Mouse (Mus musculus): Measurements from ENCODE around the gene Pfas.
A peak's percentile ranks its signal among the peaks of the same experiment; 100 is the strongest.
"Not testable (repeated sequence)": the region's sequence is repeated elsewhere in the genome, so short reads cannot be mapped to it uniquely, and the experiment has no call there.

The Pfas gene

DNA sequence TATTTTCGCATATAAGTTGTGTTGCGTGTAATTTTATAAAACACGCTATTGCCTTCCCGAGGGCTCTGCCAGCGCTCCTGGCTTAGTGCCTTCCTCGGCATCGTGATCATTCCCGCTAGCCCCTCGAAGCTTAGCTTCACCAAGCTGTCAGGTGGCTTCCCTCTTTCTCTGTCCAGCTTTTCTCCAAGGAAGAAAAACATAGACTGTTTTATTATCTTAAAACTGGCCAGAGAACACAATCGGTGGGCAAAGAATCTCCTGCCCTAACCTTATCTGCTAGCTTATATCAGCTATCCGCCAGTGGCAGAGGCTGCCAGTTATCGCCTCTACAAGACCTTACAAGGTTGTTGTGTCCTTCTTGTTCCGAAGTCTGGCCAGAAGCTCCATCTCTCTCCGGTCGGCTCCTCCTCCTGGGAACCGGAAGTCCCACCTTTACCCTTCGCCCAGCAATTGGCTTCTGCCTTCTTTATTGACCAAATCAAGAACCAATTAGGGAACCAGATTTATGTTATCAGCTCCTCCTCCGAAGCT, 3.9 kb upstream of the Pfas start:
- peak; percentile 91 for DNase-seq

DNA sequence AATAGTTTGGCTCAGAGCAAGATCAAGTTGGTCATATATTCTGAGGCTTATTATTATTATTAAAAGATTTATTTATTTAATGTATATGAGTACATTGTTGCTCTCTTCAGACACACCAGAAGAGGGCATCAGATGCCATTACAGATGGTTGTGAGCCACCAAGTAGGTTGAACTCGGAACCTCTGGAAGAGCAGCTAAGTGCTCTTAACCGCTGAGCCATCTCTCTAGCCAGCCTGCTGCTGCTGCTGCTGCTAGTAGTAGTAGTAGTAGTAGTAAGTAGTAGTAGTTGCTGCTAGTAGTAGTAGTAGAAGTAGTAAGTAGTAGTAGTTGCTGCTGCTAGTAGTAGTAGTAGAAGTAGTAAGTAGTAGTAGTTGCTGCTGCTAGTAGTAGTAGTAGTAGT, 3.2 kb upstream of the Pfas start:
- not testable (repeated sequence) for DNase-seq

DNA sequence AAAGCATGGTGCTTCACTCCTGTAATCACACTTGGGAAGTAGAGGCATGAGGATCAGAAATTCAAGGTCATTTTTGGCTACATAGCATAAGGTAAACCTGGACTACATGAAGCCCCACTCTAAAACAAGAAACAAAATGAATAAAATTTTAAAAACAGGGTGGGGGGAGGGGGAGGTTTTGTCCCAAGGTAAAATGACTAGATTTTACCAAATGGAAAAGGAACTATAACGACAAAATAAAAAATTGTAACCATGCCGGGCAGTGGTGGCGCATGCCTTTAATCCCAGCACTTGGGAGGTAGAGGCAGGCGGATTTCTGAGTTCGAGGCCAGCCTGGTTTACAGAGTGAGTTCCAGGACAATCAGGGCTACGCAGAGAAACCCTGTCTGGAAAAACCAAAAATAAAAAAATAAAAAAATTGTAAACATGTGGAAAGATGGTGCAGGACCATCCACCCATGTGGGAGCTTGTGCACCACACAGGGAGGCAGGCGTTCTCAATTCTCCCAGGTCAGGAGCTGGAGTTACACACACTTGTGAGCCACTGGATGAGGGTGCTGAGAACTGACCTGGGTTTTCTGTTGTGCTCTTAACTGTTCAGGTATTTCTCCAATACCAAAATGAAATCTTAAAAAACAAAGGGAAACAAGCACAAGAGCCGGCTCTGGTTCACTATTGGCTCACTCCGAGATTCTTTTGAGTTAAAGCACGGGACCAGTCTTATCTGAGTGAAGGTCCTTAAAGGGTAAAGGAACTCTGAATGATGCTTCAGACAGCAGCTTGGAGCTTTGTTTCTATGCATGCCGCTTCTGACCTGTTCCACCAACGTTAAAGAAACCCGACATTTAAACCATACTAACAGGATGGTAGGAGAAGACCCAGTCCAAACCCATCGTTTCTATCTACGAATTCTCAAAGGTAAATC, 2.4 kb upstream of the Pfas start:
- DNase-seq = no peak

DNA sequence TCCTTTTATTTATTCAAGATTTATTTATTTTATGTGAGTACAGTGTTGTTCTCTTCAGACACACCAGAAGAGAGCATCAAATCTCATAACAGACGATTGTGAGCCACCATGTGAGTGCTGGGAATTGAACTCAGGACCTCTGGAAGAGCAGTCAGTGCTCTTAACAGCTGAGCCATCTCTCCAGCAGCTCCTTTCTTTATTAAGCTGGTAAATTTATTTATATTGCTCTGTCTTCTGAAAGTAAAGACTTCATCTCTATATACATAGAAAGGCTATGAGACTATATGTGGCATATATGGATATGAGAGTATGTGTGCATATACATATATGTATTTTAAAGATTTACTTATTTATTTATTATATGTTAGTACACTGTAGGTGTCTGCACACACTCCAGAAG, 1.2 kb upstream of the Pfas start:
- DNase-seq = no peak

DNA sequence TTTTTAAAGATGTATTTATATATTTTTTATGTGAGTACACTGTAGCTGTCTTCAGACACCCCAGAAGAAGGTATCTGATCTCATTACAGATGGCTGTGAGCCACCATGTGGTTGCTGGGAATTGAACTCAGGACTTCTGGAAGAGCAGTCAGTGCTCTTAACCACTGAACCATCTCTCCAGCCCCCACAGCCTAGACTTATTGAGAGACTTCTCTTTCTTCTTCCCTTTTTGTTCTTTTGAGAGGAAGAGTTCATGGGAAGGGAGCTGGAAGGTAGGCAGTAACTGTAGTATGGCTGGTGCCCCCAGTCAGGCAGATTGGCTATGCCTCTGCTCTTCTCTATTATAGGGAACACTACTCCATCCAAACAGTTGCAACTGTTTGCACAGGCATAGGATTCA, 1.7 kb downstream of the Pfas start:
- DNase-seq = not testable (repeated sequence)

DNA sequence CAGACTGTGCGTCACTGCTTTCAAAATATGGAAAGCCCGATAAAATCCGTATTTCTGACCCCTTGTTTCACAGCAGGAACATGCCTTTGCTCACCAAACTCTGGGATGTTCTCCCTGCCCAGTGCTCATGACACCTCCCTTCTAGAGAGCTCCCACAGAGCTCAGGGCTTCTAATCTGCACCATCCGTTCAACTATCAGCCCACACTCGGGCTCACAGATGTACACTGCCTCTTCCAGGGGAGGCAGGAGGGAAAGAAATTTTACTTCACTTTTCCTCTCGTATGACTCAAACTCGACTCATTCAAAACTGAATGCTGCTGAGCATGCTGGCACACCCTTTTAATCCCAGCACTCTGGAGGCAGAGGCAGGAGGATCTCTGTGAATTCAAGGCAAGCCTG, 3.1 kb downstream of the Pfas start:
- no peak for DNase-seq

DNA sequence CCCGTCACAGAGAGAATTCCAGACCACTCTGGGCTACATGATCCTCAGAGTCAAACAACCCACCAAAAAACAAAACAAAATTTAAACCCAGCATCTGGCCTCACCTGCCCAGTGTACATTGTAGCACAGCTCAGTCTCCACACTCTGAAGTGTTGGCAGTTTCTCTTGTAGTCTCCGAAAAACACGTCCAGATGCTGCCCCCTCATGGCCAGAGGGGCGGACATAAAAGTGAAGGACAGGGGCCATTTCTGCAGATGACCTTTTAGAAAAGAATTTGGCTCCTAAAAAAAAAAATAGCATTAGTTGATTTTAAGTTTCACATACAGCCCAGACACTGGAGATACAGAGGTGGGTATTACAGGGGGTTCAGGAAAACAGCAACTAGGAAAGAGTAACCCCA, 4.7 kb downstream of the Pfas start:
- peak; percentile 24 for DNase-seq

DNA sequence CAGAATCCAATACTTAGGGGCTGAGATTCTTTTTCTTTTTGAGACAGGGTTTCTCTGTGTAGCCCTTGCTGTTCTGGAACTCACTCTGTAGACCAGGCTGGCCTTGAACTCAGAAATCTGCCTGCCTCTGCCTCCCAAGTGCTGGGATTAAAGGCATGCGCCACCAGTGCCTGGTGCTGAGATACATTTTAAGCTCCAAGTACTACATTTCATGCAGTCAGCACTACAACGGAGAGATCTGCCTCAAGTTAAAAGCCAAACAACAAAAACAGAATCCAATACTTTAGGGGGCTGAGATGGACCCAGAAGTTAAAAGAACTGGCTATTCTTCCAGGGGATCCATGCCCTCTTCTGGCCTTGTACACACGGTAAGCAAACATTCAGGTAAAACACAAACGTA, 5.5 kb downstream of the Pfas start:
- not testable (repeated sequence) for DNase-seq

DNA sequence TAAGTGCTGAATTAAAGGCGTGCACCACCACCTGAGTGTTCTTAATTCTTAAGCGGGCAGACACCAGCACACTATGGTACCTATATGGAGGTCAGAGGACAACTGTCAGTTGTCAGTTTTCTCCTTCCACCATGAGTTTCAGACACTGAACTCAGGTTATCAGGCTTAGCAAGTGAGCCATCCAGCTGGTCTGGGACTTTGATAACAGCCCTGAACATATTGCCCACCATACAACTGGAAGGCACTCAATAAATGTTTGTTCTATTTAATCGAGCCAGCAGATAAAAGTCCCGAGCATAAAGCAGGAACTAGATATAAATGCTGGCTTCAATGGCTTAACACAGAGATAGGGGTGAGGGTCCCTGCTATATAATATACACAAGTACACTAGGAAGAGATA, 11.2 kb downstream of the Pfas start:
- no peak for DNase-seq

DNA sequence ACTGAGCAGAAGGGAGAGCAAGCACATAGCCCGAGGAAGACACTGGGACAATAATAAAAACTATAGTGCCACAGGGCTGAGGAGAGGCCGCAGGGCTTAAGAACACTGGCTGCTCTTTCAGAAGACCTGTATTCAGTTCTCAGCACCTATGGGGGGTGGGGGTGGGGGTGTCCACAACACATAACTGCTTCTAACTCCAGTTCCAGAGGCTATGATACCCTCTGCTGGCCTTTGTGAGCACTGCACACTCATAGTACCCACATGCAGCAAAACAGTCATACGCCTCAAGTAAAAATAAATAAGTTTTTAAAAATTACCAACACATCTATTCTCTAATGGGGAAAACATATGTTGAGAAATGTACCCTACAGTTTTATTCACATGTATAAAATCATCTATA, 13.9 kb downstream of the Pfas start:
- no peak for DNase-seq

DNA sequence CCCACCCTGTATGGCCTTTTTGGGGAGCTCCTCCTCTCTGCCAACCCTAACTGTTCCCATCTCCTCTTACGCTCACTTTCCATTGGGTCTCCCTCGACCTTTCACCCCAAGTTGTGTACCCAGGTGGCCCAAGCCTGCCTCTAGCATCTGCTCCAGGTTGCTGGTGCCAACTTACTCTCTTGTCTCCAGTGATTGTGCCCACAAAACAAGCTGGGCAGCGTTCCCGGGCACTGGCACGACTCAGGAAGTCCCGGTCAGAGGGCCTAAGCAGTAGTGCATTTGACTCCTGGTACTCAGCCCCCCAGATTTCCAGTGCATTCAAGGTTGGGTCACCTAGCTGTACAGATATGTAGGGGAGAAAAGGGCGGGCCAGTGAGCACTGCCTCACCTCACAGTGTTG, 15.1 kb downstream of the Pfas start:
- DNase-seq = no peak

DNA sequence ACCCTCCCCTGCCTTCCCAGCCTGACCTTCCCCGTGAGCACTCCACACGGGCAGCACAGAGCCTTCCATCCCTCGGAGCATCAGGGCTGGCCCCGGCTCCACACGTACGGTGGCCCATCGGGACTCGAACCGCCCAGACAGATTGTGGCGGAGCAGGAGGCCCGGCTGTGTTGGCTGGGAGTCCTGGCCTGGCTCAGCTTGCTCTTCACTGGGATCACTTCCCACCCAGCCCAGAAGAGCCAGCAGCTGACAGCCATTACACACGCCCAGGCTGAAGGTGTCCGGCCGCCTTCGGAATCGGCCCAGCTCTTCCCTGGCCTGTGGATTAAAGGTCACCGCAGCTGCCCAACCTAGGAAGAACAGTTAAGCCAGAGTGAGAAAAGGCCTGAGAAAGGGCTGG, 19.9 kb downstream of the Pfas start:
- DNase-seq = no peak

DNA sequence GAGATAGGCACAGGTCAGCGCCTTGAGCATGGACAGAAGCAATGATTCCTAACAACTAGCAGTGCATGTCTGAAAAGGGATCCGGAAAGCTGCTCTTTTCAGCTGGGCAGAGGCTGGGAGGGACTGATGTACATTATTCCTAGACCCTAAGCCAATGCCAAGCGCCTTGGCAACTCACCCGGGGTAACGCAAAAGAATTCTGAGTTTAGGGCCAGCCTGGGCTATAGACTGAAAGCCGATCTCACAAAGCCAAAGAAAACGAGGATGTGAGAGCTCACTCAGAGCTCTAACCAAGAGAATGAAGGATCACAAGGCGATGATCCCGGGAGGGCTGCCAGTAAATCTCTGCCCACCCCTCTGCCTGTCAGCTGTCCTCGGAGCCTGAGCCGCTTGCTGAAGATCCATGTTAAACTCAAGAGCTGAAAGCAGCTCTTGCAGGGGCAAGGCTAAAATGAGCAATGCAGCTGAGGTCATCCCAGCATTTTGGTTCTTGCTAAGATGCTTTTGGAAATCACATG, 20.8 kb downstream of the Pfas start:
- DNase-seq = no peak

DNA sequence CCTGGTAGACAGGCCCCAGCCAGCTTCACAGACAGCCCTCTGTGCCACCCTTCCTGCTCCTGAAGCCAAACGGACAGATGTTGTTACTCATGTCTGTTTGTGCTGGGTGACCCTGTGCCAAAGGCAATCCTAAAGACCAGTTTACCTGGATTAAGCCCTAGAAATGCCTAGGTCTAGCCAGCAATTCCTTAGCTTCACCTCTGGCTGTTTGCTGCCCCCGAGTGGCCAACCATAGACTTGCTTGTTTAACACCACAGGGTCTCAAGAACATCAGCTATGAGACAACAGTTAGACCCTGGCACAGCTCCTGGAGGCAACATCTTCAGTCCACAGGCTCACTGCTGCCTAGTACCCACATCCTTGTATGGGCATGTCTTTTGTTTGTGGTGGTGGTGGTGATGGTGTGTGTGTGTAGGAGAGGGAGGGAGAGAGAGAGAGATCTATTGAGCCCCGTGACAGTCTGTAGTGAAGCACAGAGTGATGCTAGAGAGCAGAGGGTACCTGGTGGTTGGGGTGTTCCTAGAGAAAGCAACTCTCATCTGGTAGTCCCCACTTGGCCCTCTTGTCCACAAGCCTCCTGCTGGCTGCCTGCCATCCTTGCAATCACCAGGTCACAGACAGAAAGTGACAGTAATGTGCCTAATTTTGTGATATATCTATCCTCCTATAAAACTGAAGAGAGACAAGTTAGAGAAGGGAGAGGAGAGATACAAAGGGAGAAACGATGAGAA, 25.5 kb downstream of the Pfas start:
- DNase-seq = peak; percentile 86

DNA sequence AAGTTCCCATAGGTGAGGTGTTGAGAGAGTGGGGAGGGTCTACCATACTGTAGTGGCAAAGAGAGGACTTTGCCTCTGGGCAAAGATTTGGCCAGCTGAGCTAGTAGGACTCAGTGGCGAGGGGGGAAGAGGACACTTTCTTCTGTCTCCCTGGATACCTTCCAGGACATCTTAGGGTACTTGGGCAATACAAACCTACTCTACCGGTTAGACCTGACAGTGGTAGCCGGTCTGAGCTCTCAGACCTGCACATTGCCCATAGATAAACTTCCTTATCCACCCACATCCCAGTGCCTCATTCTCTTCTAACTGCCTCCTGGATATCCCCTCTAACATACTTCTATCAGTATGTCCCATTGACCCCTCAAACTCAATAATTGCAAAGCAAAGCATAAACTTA, 27.3 kb downstream of the Pfas start:
- DNase-seq = no peak

DNA sequence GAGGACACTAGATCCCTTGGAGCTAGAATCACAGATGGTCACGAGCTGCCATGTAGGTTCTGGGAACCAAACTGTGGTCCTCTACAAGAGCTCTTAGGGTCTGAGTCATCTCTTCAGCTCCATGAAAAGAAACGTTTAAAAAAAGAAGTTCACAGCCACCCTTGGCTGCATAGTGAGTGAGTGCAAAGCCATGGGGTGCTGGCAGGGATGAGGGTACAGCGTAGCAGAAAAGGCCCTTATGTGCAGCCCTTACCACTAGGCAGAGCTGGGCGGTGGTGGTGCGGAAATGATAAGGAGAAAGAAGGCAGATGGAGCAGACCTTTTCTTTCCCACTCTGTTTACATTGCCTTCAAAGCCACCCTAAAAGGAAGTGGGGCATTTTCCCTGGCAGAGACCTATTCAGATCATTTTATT, 28.9 kb downstream of the Pfas start:
- DNase-seq = no peak

DNA sequence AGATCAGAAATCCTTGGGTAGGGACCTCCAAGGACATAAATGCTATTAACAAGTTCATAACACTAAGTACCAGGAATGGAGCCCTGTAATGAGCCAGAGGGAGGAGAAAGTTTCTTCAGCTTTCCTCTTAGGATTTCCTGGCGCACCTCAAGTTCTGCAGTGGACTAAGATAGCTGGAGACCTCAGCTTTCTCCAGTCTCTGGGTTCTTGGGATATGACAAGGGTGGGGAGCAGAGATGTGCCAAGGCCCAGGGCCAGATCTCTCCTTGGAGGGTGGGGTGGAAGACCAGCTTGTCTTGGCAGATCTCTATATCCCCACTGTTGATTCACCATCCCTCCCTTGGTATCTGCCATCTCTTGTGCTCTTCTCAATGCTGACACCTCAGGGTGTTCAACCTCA, 32.7 kb downstream of the Pfas start:
- no peak for DNase-seq

DNA sequence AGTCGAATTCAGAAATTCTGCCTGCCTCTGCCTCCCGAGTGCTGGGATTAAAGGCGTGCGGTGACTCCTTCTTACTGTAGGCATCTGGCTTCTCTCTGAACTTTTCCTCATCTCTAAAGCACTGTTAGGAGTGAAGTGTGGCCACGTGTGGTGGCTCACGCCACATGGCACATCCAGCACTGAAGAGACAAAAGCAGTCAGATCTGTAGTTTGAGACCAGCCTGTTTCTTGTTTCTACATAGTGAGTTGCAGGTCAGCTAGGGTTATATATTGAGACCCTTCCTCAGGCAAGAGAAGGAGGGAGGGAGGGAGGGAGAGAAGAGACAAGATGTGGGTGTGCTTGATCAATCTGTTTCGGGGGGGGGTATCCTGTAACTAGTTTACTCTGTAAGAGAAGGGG, 33.2 kb downstream of the Pfas start, which contains the start of gene Rangrf:
TSS of gene Rangrf (minus strand) at position 101 of the 400 bp plus-strand sequence.
- no peak for DNase-seq

DNA sequence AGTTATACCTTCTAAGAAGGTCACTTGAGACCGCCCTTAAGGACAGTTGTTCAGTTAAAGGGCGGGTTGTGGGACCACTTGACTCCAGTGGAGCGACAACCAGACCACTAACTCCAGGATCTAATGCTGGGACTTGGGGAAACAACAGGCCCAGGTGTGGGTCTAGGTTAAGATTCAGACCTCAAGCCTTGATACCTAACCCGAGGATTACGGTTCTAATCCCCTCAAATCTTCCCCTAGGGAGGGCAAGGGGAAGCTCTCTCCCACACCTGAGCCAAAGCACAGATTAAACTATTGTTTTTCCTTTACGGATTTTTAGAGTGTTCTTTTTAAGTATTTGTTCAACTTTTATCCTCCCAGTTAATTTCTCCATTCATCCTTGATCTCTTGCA, 34.2 kb downstream of the Pfas start:
- DNase-seq = no peak

DNA sequence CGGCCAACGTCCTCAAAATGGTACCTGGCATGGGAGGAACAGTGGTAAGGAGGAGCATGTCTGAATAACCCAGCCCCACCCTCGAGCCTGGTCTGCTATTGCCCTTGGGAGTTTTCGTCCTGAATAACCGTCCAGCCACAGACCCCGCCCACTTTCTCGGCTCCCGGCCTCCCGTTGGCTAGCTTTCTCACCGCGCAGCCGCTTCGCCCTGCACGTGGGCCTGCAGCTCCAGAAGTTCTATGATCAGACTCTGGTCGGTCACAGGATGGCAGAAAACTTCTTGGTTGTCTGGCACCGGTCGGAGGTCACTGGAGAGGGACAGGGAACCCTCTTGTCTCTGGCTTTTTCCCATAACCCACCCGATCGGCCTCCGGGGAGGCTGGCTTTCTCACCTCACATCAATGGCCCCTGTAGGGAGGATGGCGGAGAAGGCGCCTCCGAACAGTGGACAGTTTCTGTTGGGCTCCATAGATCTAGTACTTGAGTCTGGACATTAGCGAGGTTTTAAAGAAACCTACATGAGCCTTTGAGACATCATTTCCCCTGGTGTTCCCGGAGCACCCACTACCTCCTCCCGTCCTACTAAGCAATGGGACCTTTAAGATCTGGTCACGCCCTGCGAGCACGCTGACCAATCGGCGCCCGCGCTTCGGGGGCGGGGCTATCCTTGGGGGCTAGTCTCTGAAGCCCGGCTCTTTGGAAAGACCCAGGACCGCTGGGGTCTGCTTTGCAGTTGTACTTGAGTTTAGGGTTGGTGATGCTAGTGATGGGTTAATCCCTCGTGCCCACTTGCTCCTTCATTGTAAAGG, 34.8 kb downstream of the Pfas start:
- DNase-seq = peak; percentile 89

DNA sequence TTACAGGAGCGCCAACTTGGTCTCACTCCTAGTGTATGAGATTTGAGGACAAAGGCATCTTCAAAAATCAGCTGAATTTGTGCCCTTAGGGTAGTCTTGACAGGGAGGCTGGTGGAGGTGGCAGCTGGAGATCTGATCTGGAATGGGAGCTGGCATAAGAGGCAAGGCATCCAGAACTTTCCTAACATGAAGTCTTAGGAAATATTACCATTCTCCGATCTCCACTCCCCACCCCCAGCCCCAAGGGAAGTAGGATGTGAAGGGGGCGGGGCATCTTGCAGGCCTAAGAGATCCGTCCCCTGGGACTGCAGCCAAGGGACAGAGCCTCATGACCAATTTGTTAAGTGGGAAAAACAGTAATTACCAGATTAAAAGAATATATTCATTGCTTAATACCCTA, 38.0 kb downstream of the Pfas start:
- peak; percentile 62 for DNase-seq

DNA sequence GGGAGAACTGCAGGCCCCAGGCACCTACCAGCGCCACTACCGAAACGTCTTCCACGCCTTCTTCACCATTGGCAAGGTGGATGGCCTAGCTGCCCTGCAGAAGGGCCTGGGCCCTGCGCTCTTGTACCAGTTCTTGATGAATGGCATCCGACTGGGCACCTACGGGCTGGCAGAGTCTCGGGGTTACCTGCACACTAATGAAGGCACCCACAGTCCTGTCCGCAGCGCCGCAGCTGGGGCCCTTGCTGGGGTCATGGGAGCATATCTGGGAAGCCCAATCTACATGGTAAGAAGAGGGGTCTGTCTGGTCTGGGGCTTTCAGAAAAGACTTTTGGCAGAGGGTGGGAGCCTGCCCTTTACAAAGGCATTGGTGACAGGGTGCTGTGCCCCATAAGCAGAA, 39.5 kb downstream of the Pfas start:
- DNase-seq = no peak

All from kidney, adult 18-20 months (tissue).